Mouse (Mus musculus) ES-E14 (cell line): ENCODE measurements around the gene Prrg3. TPM values are rescaled to one million over a fixed set of nuclear protein-coding genes. Genes with fewer than 3 reads are reported as not detected.

ENCODE experiments used
- DNase-seq: peaks from one replicate; pipeline ENCODE4 v3.0.0-alpha.2; 2013; ENCODE audit warnings: low read depth, low spot score
- H3K27ac ChIP-seq: 2 replicates; pipeline ENCODE4 v1.5.1; 2012; ENCODE audit warnings: low read depth, mild to moderate bottlenecking, low read length, moderate library complexity, mixed read lengths; ENCODE audit not compliant: poor library complexity, insufficient read depth, severe bottlenecking
- H3K36me3 ChIP-seq: 2 replicates; pipeline ENCODE4 v1.6.1; 2012; ENCODE audit warnings: mild to moderate bottlenecking, low read length, moderate library complexity, mixed read lengths; ENCODE audit not compliant: control insufficient read depth, poor library complexity, insufficient read depth, severe bottlenecking
- H3K4me1 ChIP-seq, 2 experiments: fragments of 150-350 bp in 1 of 2; sonication (generic) in 1 of 2; 2 replicates each; pipeline ENCODE4 v1.6.1; 2012; ENCODE audit warnings: low read length in 2 of 2, mild to moderate bottlenecking in 1 of 2, mixed read lengths in 1 of 2; ENCODE audit not compliant: control insufficient read depth in 2 of 2, insufficient read depth in 2 of 2, poor library complexity in 1 of 2
- H3K4me3 ChIP-seq, 2 experiments: fragments of 150-350 bp in 1 of 2; sonication (generic) in 1 of 2; 2 replicates each; pipeline ENCODE4 v1.5.1; 2012; ENCODE audit warnings: low read length in 2 of 2, low read depth in 1 of 2, mild to moderate bottlenecking in 1 of 2, mixed read lengths in 1 of 2; ENCODE audit not compliant: insufficient read depth in 1 of 2, poor library complexity in 1 of 2, severe bottlenecking in 1 of 2
- H3K9ac ChIP-seq: 2 replicates; pipeline ENCODE4 v1.6.1; 2012; ENCODE audit warnings: low read depth, mild to moderate bottlenecking, low read length, mixed read lengths; ENCODE audit not compliant: poor library complexity, insufficient read depth, severe bottlenecking
- H3K9me3 ChIP-seq: fragments of 150-350 bp; sonication (generic); 2 replicates; pipeline ENCODE4 v1.6.1; 2012; ENCODE audit warnings: low read depth, mild to moderate bottlenecking, low read length; ENCODE audit not compliant: control insufficient read depth, insufficient read depth
- CHD2 ChIP-seq: IDR thresholded peaks from 2 replicates; pipeline ENCODE4 v1.6.1; 2014; ENCODE audit warnings: mild to moderate bottlenecking, low read depth, low read length, inconsistent platforms
- HCFC1 ChIP-seq: IDR thresholded peaks from 2 replicates; pipeline ENCODE4 v1.6.1; 2012; ENCODE audit warnings: low read length, inconsistent platforms, borderline replicate concordance; ENCODE audit not compliant: insufficient read depth
- MAFK ChIP-seq: IDR thresholded peaks from 2 replicates; pipeline ENCODE4 v1.6.1; 2014; ENCODE audit warnings: mild to moderate bottlenecking, low read depth, low read length, inconsistent platforms; ENCODE audit not compliant: insufficient read depth
- ZC3H11A ChIP-seq: IDR thresholded peaks from 2 replicates; pipeline ENCODE4 v1.6.1; 2012; ENCODE audit warnings: low read depth, mild to moderate bottlenecking, inconsistent platforms, low read length, borderline replicate concordance
- ZNF384 ChIP-seq: IDR thresholded peaks from 2 replicates; pipeline ENCODE4 v1.6.1; 2012; ENCODE audit warnings: low read depth, low read length, inconsistent platforms
- in situ Hi-C, 2 experiments: fragments of 600-800 bp; cut with MboI; formaldehyde crosslinking; loops; one replicate each; pipeline ENCODE4 v1.15.1; 2025; ENCODE audit warnings: low sequenced_read_pairs in 2 of 2, inconsistent platforms in 1 of 2; ENCODE audit not compliant: unreplicated experiment in 2 of 2
- total RNA-seq: library from RNA; depleted of rRNA; stranded (reverse); fragments of 300-350 nt; gene quantifications from 2 replicates; pipeline ENCODE4 v1.2.3, GENCODE M21; 2012; rRNA removed

Gene Prrg3
- total RNA-seq, 1 experiment: 3.1 TPM

- in situ Hi-C loops: no loop called here
- no peaks in the 10 kb centered on the region for H3K36me3 ChIP-seq
- no peak overlapping the region for H3K4me3 ChIP-seq
- TF ChIP-seq HCFC1 (no peak), MAFK (no peak), ZNF384 (no peak), CHD2 (no peak), ZC3H11A (no peak)
- no peaks in the 10 kb centered on the region for H3K9me3 ChIP-seq
- no peak for DNase-seq
- no peak overlapping the region for H3K27ac ChIP-seq
- H3K9ac ChIP-seq: no peak overlapping the region
- H3K4me1 ChIP-seq: no peaks in the 10 kb centered on the region
Observed at GRCm38 (mm10) chrX:71995972-71996371, 33.5 kb downstream of the Prrg3 start.

DNA sequence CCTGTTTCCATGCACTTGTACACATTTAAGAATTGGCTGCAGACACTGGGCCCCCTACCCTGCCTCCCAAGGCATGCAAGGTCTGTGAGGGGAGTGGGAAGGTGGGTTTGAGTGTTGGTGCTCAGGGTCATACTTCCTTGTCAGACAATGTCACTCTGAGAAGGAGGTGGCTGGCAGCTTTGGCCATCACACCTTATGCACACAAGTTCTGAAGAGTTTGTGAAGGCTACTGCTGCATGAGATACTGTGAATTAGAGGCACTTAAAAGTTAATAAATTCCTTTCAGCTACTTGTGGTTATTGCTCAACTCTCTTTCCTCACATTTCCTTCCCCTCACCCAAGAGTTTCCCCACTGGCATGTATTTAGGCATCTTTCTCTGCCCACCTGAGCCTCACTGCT is 47.5 kb downstream of the Prrg3 start:
- no peak overlapping the region for H3K9ac ChIP-seq
- no peaks in the 10 kb centered on the region for H3K36me3 ChIP-seq
- H3K4me1 ChIP-seq: no peaks in the 10 kb centered on the region
- in situ Hi-C loops: loop anchor here in 1 of 2 experiments (25.0 kb wide), 1 partner anchor 802 kb away; no protein-coding TSS in a partner anchor
- no peak overlapping the region for H3K27ac ChIP-seq
- no peak overlapping the region for H3K4me3 ChIP-seq
- H3K9me3 ChIP-seq: no peaks in the 10 kb centered on the region
- DNase-seq: no peak
- TF ChIP-seq CHD2 (no peak), ZC3H11A (no peak), HCFC1 (no peak), ZNF384 (no peak), MAFK (no peak)

DNA sequence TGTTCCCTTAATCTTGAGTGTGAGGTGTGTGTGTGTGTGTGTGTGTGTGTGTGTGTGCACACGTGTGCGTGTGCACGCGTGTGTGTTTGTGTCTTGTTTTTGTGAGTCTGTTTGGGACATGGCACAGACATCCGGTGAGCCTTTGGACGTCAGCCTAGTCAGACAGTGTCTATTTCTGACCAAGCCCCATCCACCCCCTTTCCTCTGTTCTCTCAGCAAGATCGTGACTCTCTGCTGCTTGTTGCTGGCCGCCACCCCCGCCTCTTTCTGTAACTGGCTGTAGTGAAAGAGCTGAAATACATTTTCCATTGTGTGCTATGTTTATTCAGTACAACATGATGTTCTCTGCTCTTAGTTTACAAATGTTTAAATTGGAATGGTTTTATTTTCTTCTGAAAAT is 49.8 kb downstream of the Prrg3 start:
- no peaks in the 10 kb centered on the region for H3K4me1 ChIP-seq
- no peaks in the 10 kb centered on the region for H3K36me3 ChIP-seq
- no peak for DNase-seq
- in situ Hi-C loops: loop anchor here in 1 of 2 experiments (25.0 kb wide), 1 partner anchor 800 kb away; no protein-coding TSS in a partner anchor
- H3K9me3 ChIP-seq: no peaks in the 10 kb centered on the region
- no peak overlapping the region for H3K9ac ChIP-seq
- no peak for TF ChIP-seq CHD2
- TF ChIP-seq ZNF384: no peak
- no peak for TF ChIP-seq HCFC1
- H3K27ac ChIP-seq: no peak overlapping the region
- no peak overlapping the region for H3K4me3 ChIP-seq

DNA sequence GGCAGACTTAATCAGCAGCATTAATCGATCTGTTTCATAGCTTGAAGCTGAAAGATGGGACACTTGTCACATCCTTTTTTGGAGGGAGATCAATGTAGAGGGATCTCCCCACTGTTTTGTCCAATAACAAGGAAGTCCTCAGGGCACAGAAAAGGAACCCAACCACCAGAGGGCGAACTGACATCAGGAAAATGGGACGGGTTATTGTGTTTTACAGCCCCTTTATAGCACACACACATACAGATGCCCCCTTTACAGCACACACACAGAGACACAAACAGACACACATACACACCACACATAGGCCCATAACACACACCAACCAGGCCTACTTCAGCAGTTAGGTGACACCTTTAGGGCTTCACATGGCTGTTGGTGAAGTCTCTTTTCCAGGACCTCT is 50.4 kb downstream of the Prrg3 start:
- in situ Hi-C loops: loop anchor here in 1 of 2 experiments (25.0 kb wide), 1 partner anchor 799 kb away; no protein-coding TSS in a partner anchor
- Histone ChIP-seq H3K9ac (no peak overlapping the region), H3K36me3 (no peaks in the 10 kb centered on the region), H3K27ac (no peak overlapping the region), H3K4me3 (no peak overlapping the region), H3K9me3 (no peaks in the 10 kb centered on the region), H3K4me1 (no peaks in the 10 kb centered on the region)
- TF ChIP-seq CHD2 (no peak), HCFC1 (no peak), ZC3H11A (no peak), MAFK (no peak), ZNF384 (no peak)
- peak; percentile 12 for DNase-seq

GRCm38 (mm10) chrX:72022241-72022640 is 59.8 kb downstream of the Prrg3 start:
- Histone ChIP-seq H3K36me3 (no peaks in the 10 kb centered on the region), H3K4me3 (no peak overlapping the region), H3K27ac (no peak overlapping the region), H3K9me3 (no peaks in the 10 kb centered on the region), H3K4me1 (no peaks in the 10 kb centered on the region), H3K9ac (no peak overlapping the region)
- in situ Hi-C loops: loop anchor here in 1 of 2 experiments (25.0 kb wide), 1 partner anchor 790 kb away; no protein-coding TSS in a partner anchor
- no peak for DNase-seq
- TF ChIP-seq CHD2: no peak
- no peak for TF ChIP-seq ZC3H11A
- TF ChIP-seq HCFC1: no peak
- TF ChIP-seq MAFK: no peak
- no peak for TF ChIP-seq ZNF384

Other genes with a start within 250 kb of the Prrg3 start
- gene Vma21, start 146.7 kb upstream of the Prrg3 start, total RNA-seq: 5.7 and 7.5 TPM in 2 replicates
- 0.22 and 0.32 TPM in 2 replicates for gene Gm1141, start 41.6 kb upstream of the Prrg3 start, total RNA-seq
- gene Fate1, start 10.4 kb downstream of the Prrg3 start, total RNA-seq: not detected in 2 replicates
- not detected in 2 replicates for gene Cnga2, start 29.2 kb downstream of the Prrg3 start, total RNA-seq